Mouse (Mus musculus): ENCODE results near the gene Klrg2. TPM values are rescaled to one million over a fixed set of nuclear protein-coding genes. Genes with fewer than 3 reads are reported as not detected.

Gene Klrg2
- total and polyA plus RNA-seq, 3 experiments = 0.12 to 0.34 (median 0.27) TPM

- no peaks in the 10 kb centered on the region for H3K4me1 ChIP-seq (ENCODE audit: control insufficient read depth in 1 of 2, insufficient read depth in 2 of 2)
- DNase-seq (ENCODE audit: extremely low read depth) = peak; percentile 59
- in situ Hi-C loops (cut with MboI; ENCODE audit: low pct_ligation_motif_present, low pct_unique_long_range_greater_than_20kb, low sequenced_read_pairs) (loop anchor here (5.0 to 10.0 kb wide), 2 partner anchors 48 to 255 kb away; no protein-coding TSS in a partner anchor), dilution Hi-C loops (cut with MboI; ENCODE audit: extremely low pct_ligation_motif_present, extremely low pct_unique_long_range_greater_than_20kb, low sequenced_read_pairs) (no loop called here)
- H3K27ac ChIP-seq (ENCODE audit: insufficient read depth, low read depth) = no peak overlapping the region
- H3K4me3 ChIP-seq (replicated peaks in 1 of 3; ENCODE audit: low read depth in 2 of 3, low read length in 2 of 3, poor library complexity in 1 of 3) = no peak overlapping the region
- no peaks in the 10 kb centered on the region for H3K27me3 ChIP-seq (replicated peaks)
- H3K9ac ChIP-seq (ENCODE audit: insufficient read depth, low read depth) = no peak overlapping the region
- H3K79me2 ChIP-seq (replicated peaks; ENCODE audit: control insufficient read depth, extremely low read depth, insufficient read depth, poor library complexity, severe bottlenecking) = no peaks in the 10 kb centered on the region
- H3K36me3 ChIP-seq (replicated peaks in 1 of 2; ENCODE audit: control insufficient read depth in 1 of 2, insufficient read depth in 1 of 2, low read length in 1 of 2) = no peaks in the 10 kb centered on the region
- no peak overlapping the region for H3K4me2 ChIP-seq (ENCODE audit: insufficient read depth, low read depth, poor library complexity, severe bottlenecking)
- H3K9me3 ChIP-seq (replicated peaks; ENCODE audit: low read length) = peaks cover 4% of the 10 kb centered on the region
- TF ChIP-seq PAX5 (IDR thresholded peaks at IDR 0.05; ENCODE audit: low read length) (no peak), MAX (IDR thresholded peaks at IDR 0.05; ENCODE audit: low read length) (no peak), RAD21 (IDR thresholded peaks at IDR 0.05; ENCODE audit: low read depth, low read length) (peak; percentile 58), KAT2A (IDR thresholded peaks at IDR 0.05; ENCODE audit: insufficient replicate concordance, low read length) (no peak), E2F4 (IDR thresholded peaks at IDR 0.05; ENCODE audit: insufficient replicate concordance, low read depth, low read length) (no peak), SMC3 (IDR thresholded peaks at IDR 0.05; ENCODE audit: low read depth, low read length) (peak; percentile 40), CHD1 (IDR thresholded peaks at IDR 0.05; ENCODE audit: low read depth, low read length) (no peak), TBP (conservative IDR thresholded peaks at IDR 0.05; ENCODE audit: low read depth, low read length) (no peak), CTCF (conservative IDR thresholded peaks at IDR 0.05 in 1 of 2, IDR thresholded peaks at IDR 0.05 in 1 of 2; ENCODE audit: low read depth in 2 of 2, low read length in 2 of 2) (peak; percentile 16 to 71; a peak in 3 of 4 replicates)
Measured at GRCm38 (mm10) chr6:38649545-38649944, 12.5 kb upstream of the Klrg2 start.

GRCm38 (mm10) chr6:38643039-38643438 is 6.0 kb upstream of the Klrg2 start:
- H3K27me3 ChIP-seq (replicated peaks) = no peaks in the 10 kb centered on the region
- no peaks in the 10 kb centered on the region for H3K9me3 ChIP-seq (replicated peaks; ENCODE audit: low read length)
- TF ChIP-seq NRF1 (IDR thresholded peaks at IDR 0.05; ENCODE audit: low read depth, low read length) (no peak), POLR2A (IDR thresholded peaks at IDR 0.05; ENCODE audit: low read depth, low read length) (no peak), MYC (IDR thresholded peaks at IDR 0.05; ENCODE audit: low read depth, low read length) (no peak), PAX5 (IDR thresholded peaks at IDR 0.05; ENCODE audit: low read length) (no peak), HCFC1 (IDR thresholded peaks at IDR 0.05; ENCODE audit: low read depth, low read length) (no peak), ZC3H11A (IDR thresholded peaks at IDR 0.05; ENCODE audit: low read depth, low read length) (no peak), SMC3 (IDR thresholded peaks at IDR 0.05; ENCODE audit: low read depth, low read length) (no peak), RAD21 (IDR thresholded peaks at IDR 0.05; ENCODE audit: low read depth, low read length) (no peak), GABPA (IDR thresholded peaks at IDR 0.05; ENCODE audit: insufficient replicate concordance, low read depth, low read length) (no peak), TCF12 (IDR thresholded peaks at IDR 0.05; ENCODE audit: low read depth, low read length) (no peak), POLR2AphosphoS2 (IDR thresholded peaks at IDR 0.05; ENCODE audit: low read depth, low read length) (no peak), SIN3A (IDR thresholded peaks at IDR 0.05; ENCODE audit: low read length) (no peak), MAFK (IDR thresholded peaks at IDR 0.05; ENCODE audit: insufficient replicate concordance, low read length) (no peak), USF1 (IDR thresholded peaks at IDR 0.05; ENCODE audit: low read depth, low read length) (no peak), MAZ (IDR thresholded peaks at IDR 0.05; ENCODE audit: low read depth, low read length) (no peak), KAT2A (IDR thresholded peaks at IDR 0.05; ENCODE audit: insufficient replicate concordance, low read length) (no peak)
- in situ Hi-C loops (cut with MboI; ENCODE audit: low pct_ligation_motif_present, low pct_unique_long_range_greater_than_20kb, low sequenced_read_pairs) (loop anchor here (10.0 kb wide), 1 partner anchor 262 kb away; no protein-coding TSS in a partner anchor), dilution Hi-C loops (cut with MboI; ENCODE audit: extremely low pct_ligation_motif_present, extremely low pct_unique_long_range_greater_than_20kb, low sequenced_read_pairs) (no loop called here)
- no peak overlapping the region for H3K9ac ChIP-seq (ENCODE audit: insufficient read depth, low read depth)
- H3K36me3 ChIP-seq (replicated peaks in 1 of 2; ENCODE audit: control insufficient read depth in 1 of 2, insufficient read depth in 1 of 2, low read length in 1 of 2) = no peaks in the 10 kb centered on the region
- no peak overlapping the region for H3K27ac ChIP-seq (ENCODE audit: insufficient read depth, low read depth)
- no peaks in the 10 kb centered on the region for H3K79me2 ChIP-seq (replicated peaks; ENCODE audit: control insufficient read depth, extremely low read depth, insufficient read depth, poor library complexity, severe bottlenecking)
- no peak for DNase-seq (ENCODE audit: extremely low read depth)
- peaks cover 4 to 5% of the 10 kb centered on the region in 2 experiments; a peak in 1 of 4 replicates for H3K4me1 ChIP-seq (ENCODE audit: control insufficient read depth in 1 of 2, insufficient read depth in 2 of 2)
- H3K4me2 ChIP-seq (ENCODE audit: insufficient read depth, low read depth, poor library complexity, severe bottlenecking) = no peak overlapping the region
- H3K4me3 ChIP-seq (replicated peaks in 1 of 3; ENCODE audit: low read depth in 2 of 3, low read length in 2 of 3, poor library complexity in 1 of 3) = no peak overlapping the region

Measured in CH12.LX (cell line).